Mouse (Mus musculus): ENCODE results near the gene Oaz3.

GRCm38 (mm10) chr3:94479564-94479963, 35.8 kb upstream of the Oaz3 start:
- no peak for TF ChIP-seq CTCF (IDR thresholded peaks at IDR 0.05)
- TF ChIP-seq EP300 (IDR thresholded peaks at IDR 0.05): no peak
